Mouse (Mus musculus) hindbrain, embryonic 13.5 days (tissue): ENCODE data around the gene Zcchc14. TPM values are rescaled to one million over a fixed set of nuclear protein-coding genes. Genes with fewer than 3 reads are reported as not detected.

ENCODE experiments used
- ATAC-seq: fragments of 200-750 bp; cut with Nextera tagmentation; 2 replicates; pipeline ENCODE4 v1.8.0; 2017; ENCODE audit warnings: moderate TSS enrichment; ENCODE audit not compliant: low FRiP score
- H3K27ac ChIP-seq: fragments of 300-500 bp; sonication (generic); 2 replicates; pipeline ENCODE4 v1.5.1; 2015; ENCODE audit warnings: inconsistent platforms, mild to moderate bottlenecking, moderate library complexity
- H3K27me3 ChIP-seq: fragments of 300-500 bp; sonication (generic); 2 replicates; pipeline ENCODE4 v1.6.1; 2015; ENCODE audit warnings: mild to moderate bottlenecking, inconsistent platforms
- H3K36me3 ChIP-seq: fragments of 300-500 bp; sonication (generic); 2 replicates; pipeline ENCODE4 v1.6.1; 2015; ENCODE audit warnings: mild to moderate bottlenecking, inconsistent platforms
- H3K4me1 ChIP-seq: fragments of 300-500 bp; sonication (generic); replicated peaks from 2 replicates; pipeline ENCODE4 v1.6.1; 2015; ENCODE audit warnings: inconsistent platforms
- H3K4me2 ChIP-seq: fragments of 300-500 bp; sonication (generic); 2 replicates; pipeline ENCODE4 v1.6.1; 2015; ENCODE audit warnings: inconsistent platforms, mild to moderate bottlenecking, moderate library complexity
- H3K4me3 ChIP-seq: fragments of 300-500 bp; sonication (generic); 2 replicates; pipeline ENCODE4 v1.5.1; 2015; ENCODE audit warnings: mild to moderate bottlenecking, inconsistent platforms
- H3K9ac ChIP-seq: fragments of 300-500 bp; sonication (generic); 2 replicates; pipeline ENCODE4 v1.6.1; 2015; ENCODE audit warnings: mild to moderate bottlenecking, inconsistent platforms
- H3K9me3 ChIP-seq: fragments of 300-500 bp; sonication (generic); 2 replicates; pipeline ENCODE4 v1.6.1; 2016; ENCODE audit warnings: inconsistent platforms
- WGBS: fragments of 180-500 bp; shearing (Covaris S2); methylation state at CpG from one replicate; pipeline ENCODE4 v1.1.7; 2015; 5-methylcytosine and 5-hydroxymethylcytosine counted together
- polyA plus RNA-seq: library from polyadenylated mRNA; unstranded; fragments of >200 nt; fragmentation: Nextera tagmentation; extraction: Ambion mirVana; gene quantifications from 2 replicates; pipeline ENCODE4 v1.2.1, GENCODE M21; 2015

The Zcchc14 gene
- polyA plus RNA-seq, 1 experiment from 2014 or later = 28.3 TPM

GRCm38 (mm10) chr8:121573275-121573674 lies 79.4 kb downstream of the Zcchc14 start:
- Histone ChIP-seq H3K4me3 (no peak overlapping the region), H3K36me3 (no peaks in the 10 kb centered on the region), H3K27me3 (no peaks in the 10 kb centered on the region), H3K4me2 (no peak overlapping the region), H3K27ac (no peak overlapping the region; the same call in 1 of the 2 replicates), H3K4me1 (peaks cover 52% of the 10 kb centered on the region), H3K9me3 (no peaks in the 10 kb centered on the region), H3K9ac (no peak overlapping the region)
- 44% methylated on average over 3 of the region's 3 CpGs for WGBS
- ATAC-seq = no peak

- no peaks in the 10 kb centered on the region for H3K36me3 ChIP-seq
- WGBS = 83% methylated on average over 7 of the region's 7 CpGs
- H3K4me3 ChIP-seq = no peak overlapping the region
- H3K9ac ChIP-seq = no peak overlapping the region
- H3K9me3 ChIP-seq = no peaks in the 10 kb centered on the region
- H3K27me3 ChIP-seq = no peaks in the 10 kb centered on the region
- no peak for ATAC-seq
- H3K4me2 ChIP-seq = no peak overlapping the region
- H3K4me1 ChIP-seq = peaks cover 47% of the 10 kb centered on the region
- no peak overlapping the region for H3K27ac ChIP-seq
Measured at GRCm38 (mm10) chr8:121572121-121572520, 80.6 kb downstream of the Zcchc14 start.

GRCm38 (mm10) chr8:121570801-121571200 lies 81.9 kb downstream of the Zcchc14 start:
- Histone ChIP-seq H3K4me3 (no peak overlapping the region), H3K36me3 (no peaks in the 10 kb centered on the region), H3K4me1 (peaks cover 41% of the 10 kb centered on the region), H3K27me3 (no peaks in the 10 kb centered on the region), H3K4me2 (no peak overlapping the region), H3K27ac (no peak overlapping the region), H3K9ac (no peak overlapping the region), H3K9me3 (no peaks in the 10 kb centered on the region)
- 88% methylated on average over 17 of the region's 17 CpGs for WGBS
- ATAC-seq = no peak

GRCm38 (mm10) chr8:121570335-121570734 lies 82.4 kb downstream of the Zcchc14 start:
- no peak for ATAC-seq
- no peak overlapping the region for H3K9ac ChIP-seq
- H3K27me3 ChIP-seq = no peaks in the 10 kb centered on the region
- no peak overlapping the region for H3K4me2 ChIP-seq
- H3K4me3 ChIP-seq = no peak overlapping the region
- 85% methylated on average over 21 of the region's 21 CpGs for WGBS
- no peak overlapping the region for H3K27ac ChIP-seq
- H3K4me1 ChIP-seq = peaks cover 41% of the 10 kb centered on the region
- H3K9me3 ChIP-seq = no peaks in the 10 kb centered on the region
- no peaks in the 10 kb centered on the region for H3K36me3 ChIP-seq

GRCm38 (mm10) chr8:121568321-121568720 lies 84.4 kb downstream of the Zcchc14 start:
- no peak overlapping the region for H3K4me2 ChIP-seq

GRCm38 (mm10) chr8:121563701-121564100 lies 89.0 kb downstream of the Zcchc14 start:
- H3K36me3 ChIP-seq = peaks cover 35% of the 10 kb centered on the region
- H3K4me1 ChIP-seq = peaks cover 35% of the 10 kb centered on the region
- H3K27ac ChIP-seq = no peak overlapping the region
- 62% methylated on average over 6 of the region's 6 CpGs for WGBS
- no peak overlapping the region for H3K9ac ChIP-seq
- no peak for ATAC-seq
- no peaks in the 10 kb centered on the region for H3K27me3 ChIP-seq
- H3K9me3 ChIP-seq = no peaks in the 10 kb centered on the region
- no peak overlapping the region for H3K4me2 ChIP-seq
- H3K4me3 ChIP-seq = no peak overlapping the region

More at GRCm38 (mm10) chr8:121568321-121568720, 84.4 kb downstream of the Zcchc14 start:
- Histone ChIP-seq H3K9ac (no peak overlapping the region), H3K27me3 (no peaks in the 10 kb centered on the region), H3K9me3 (no peaks in the 10 kb centered on the region), H3K36me3 (peaks cover 9% of the 10 kb centered on the region; the same call in 1 of the 2 replicates), H3K4me1 (peaks cover 35% of the 10 kb centered on the region), H3K4me3 (no peak overlapping the region), H3K27ac (no peak overlapping the region)
- 68% methylated on average over 6 of the region's 6 CpGs for WGBS
- no peak for ATAC-seq

- no peak for ATAC-seq
- Histone ChIP-seq H3K9ac (no peak overlapping the region), H3K36me3 (peaks cover 42% of the 10 kb centered on the region), H3K4me2 (no peak overlapping the region), H3K4me1 (peaks cover 28% of the 10 kb centered on the region), H3K9me3 (no peaks in the 10 kb centered on the region), H3K4me3 (no peak overlapping the region), H3K27ac (no peak overlapping the region), H3K27me3 (no peaks in the 10 kb centered on the region)
- 75% methylated on average over 9 of the region's 9 CpGs for WGBS
Measured at GRCm38 (mm10) chr8:121562941-121563351, 89.8 kb downstream of the Zcchc14 start.

GRCm38 (mm10) chr8:121561636-121562345 lies 90.9 kb downstream of the Zcchc14 start:
- Histone ChIP-seq H3K27me3 (no peaks in the 10 kb centered on the region), H3K36me3 (peaks cover 47% of the 10 kb centered on the region), H3K9me3 (no peaks in the 10 kb centered on the region), H3K9ac (no peak overlapping the region), H3K4me1 (peaks cover 26% of the 10 kb centered on the region), H3K4me2 (no peak overlapping the region), H3K4me3 (no peak overlapping the region), H3K27ac (no peak overlapping the region)
- 85% methylated on average over 16 of the region's 16 CpGs for WGBS
- ATAC-seq = no peak

- no peak overlapping the region for H3K27ac ChIP-seq
- no peaks in the 10 kb centered on the region for H3K9me3 ChIP-seq
- H3K4me1 ChIP-seq = peaks cover 16% of the 10 kb centered on the region
- H3K4me3 ChIP-seq = no peak overlapping the region
- no peak for ATAC-seq
- peaks cover 52% of the 10 kb centered on the region for H3K36me3 ChIP-seq
- no peaks in the 10 kb centered on the region for H3K27me3 ChIP-seq
- H3K9ac ChIP-seq = 0 out of 2 replicates have a peak overlapping the region, but pooled peaks have one; percentile 5
- H3K4me2 ChIP-seq = no peak overlapping the region
- 90% methylated on average over 7 of the region's 7 CpGs for WGBS
Measured at GRCm38 (mm10) chr8:121560432-121561100, 92.1 kb downstream of the Zcchc14 start.

GRCm38 (mm10) chr8:121559801-121560200 lies 92.9 kb downstream of the Zcchc14 start:
- no peak for ATAC-seq
- H3K4me2 ChIP-seq = no peak overlapping the region
- H3K36me3 ChIP-seq = peaks cover 56% of the 10 kb centered on the region
- H3K4me3 ChIP-seq = no peak overlapping the region
- H3K4me1 ChIP-seq = peaks cover 8% of the 10 kb centered on the region; the same call in 1 of the 2 replicates
- H3K27me3 ChIP-seq = no peaks in the 10 kb centered on the region
- H3K27ac ChIP-seq = no peak overlapping the region
- H3K9me3 ChIP-seq = no peaks in the 10 kb centered on the region
- WGBS = 95% methylated on average over 12 of the region's 12 CpGs
- 0 out of 2 replicates have a peak overlapping the region, but pooled peaks have one; percentile 5 for H3K9ac ChIP-seq

- H3K4me1 ChIP-seq = peaks cover 7% of the 10 kb centered on the region; the same call in 1 of the 2 replicates
- H3K27me3 ChIP-seq = no peaks in the 10 kb centered on the region
- H3K27ac ChIP-seq = no peak overlapping the region
- no peak overlapping the region for H3K9ac ChIP-seq
- H3K4me3 ChIP-seq = no peak overlapping the region
- WGBS = 93% methylated on average over 16 of the region's 16 CpGs
- no peaks in the 10 kb centered on the region for H3K9me3 ChIP-seq
- H3K4me2 ChIP-seq = no peak overlapping the region
- no peak for ATAC-seq
- H3K36me3 ChIP-seq = peaks cover 63% of the 10 kb centered on the region
Measured at GRCm38 (mm10) chr8:121558538-121558937, 94.2 kb downstream of the Zcchc14 start.

GRCm38 (mm10) chr8:121557746-121558145 lies 95.0 kb downstream of the Zcchc14 start:
- Histone ChIP-seq H3K27ac (no peak overlapping the region), H3K4me3 (no peak overlapping the region), H3K27me3 (no peaks in the 10 kb centered on the region), H3K9ac (no peak overlapping the region), H3K9me3 (no peaks in the 10 kb centered on the region), H3K36me3 (peaks cover 68% of the 10 kb centered on the region), H3K4me2 (no peak overlapping the region), H3K4me1 (peaks cover under 1% of the 10 kb centered on the region; the same call in 1 of the 2 replicates)
- 87% methylated on average over 11 of the region's 11 CpGs for WGBS
- ATAC-seq = no peak
